Mouse (Mus musculus): ENCODE data around the gene Doc2a. TPM values are rescaled to one million over a fixed set of nuclear protein-coding genes. Genes with fewer than 3 reads are reported as not detected.

Doc2a gene
- polyA plus RNA-seq, 1 experiment from 2014 or later = 4.1 TPM

DNA sequence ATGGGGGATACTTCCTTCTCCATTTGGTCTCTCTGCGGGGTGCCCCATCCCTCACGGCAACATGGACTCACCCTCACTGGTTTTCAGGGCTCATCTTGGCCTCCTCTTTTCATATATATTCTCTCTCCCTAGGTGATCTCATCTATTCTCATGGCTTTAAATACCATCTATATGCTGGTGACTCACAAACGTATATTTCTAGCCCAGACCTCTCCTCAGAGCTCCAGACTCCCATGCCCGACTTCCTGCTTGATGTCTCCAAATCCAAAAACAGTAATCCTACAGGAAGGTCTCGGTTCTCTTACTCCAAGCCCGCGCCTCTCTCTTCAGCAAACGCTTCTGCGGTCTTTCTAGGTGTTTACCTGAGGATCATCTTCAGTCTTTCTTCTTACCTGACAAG lies 3.9 kb upstream of the Doc2a start:
- WGBS = 88% methylated on average over 9 of the region's 9 CpGs
- no peaks in the 10 kb centered on the region for H3K36me3 ChIP-seq (ENCODE audit: control insufficient read depth, insufficient read depth, low read length)

DNA sequence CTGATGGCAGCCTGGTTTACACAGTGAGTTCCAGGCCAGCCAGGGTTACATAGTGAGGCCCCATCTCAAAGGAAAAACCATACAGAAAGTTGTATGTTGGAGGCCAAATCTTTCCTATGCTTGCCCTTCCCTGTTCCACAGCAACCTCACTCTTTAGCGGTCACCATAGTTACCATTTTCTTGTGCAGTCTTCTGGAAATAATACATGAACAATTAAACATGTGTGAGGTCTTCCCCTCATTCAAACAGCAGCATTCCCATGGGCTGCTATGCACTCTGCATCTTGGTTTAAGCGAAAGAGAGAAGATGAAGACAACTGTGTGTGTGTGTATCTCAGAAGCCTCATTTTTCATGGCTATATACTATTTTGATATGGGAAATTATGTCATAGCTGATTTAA lies 1.7 kb upstream of the Doc2a start:
- Histone ChIP-seq H3K36me3 (ENCODE audit: control insufficient read depth, insufficient read depth, low read length) (no peaks in the 10 kb centered on the region), H3K27me3 (ENCODE audit: control insufficient read depth, insufficient read depth, low read length) (peaks cover 17% of the 10 kb centered on the region), H3K27ac (ENCODE audit: low read depth, low read length) (no peak overlapping the region), H3K4me1 (ENCODE audit: control insufficient read depth, insufficient read depth, low read length) (peaks cover 12% of the 10 kb centered on the region), H3K4me3 (ENCODE audit: low read depth, low read length) (no peak overlapping the region), H3K9me3 (ENCODE audit: control insufficient read depth, low read length) (no peaks in the 10 kb centered on the region), H3K9ac (ENCODE audit: low read length) (no peak overlapping the region), H3K4me2 (no peak overlapping the region)
- no peak for DNase-seq (ENCODE audit: low spot score, missing footprints)
- ATAC-seq (ENCODE audit: low FRiP score) = no peak
- 82% methylated on average over 2 of the region's 2 CpGs for WGBS

More for the DNA sequence above, 3.9 kb upstream of the Doc2a start:
- peaks cover 6% of the 10 kb centered on the region for H3K4me1 ChIP-seq (ENCODE audit: control insufficient read depth, insufficient read depth, low read length)
- H3K4me3 ChIP-seq (ENCODE audit: low read depth, low read length) = no peak overlapping the region
- H3K27me3 ChIP-seq (ENCODE audit: control insufficient read depth, insufficient read depth, low read length) = peaks cover 3% of the 10 kb centered on the region
- DNase-seq (ENCODE audit: low spot score, missing footprints) (no peak), ATAC-seq (ENCODE audit: low FRiP score) (no peak)
- no peak overlapping the region for H3K9ac ChIP-seq (ENCODE audit: low read length)
- H3K27ac ChIP-seq (ENCODE audit: low read depth, low read length) = no peak overlapping the region
- H3K4me2 ChIP-seq = no peak overlapping the region
- no peaks in the 10 kb centered on the region for H3K9me3 ChIP-seq (ENCODE audit: control insufficient read depth, low read length)

DNA sequence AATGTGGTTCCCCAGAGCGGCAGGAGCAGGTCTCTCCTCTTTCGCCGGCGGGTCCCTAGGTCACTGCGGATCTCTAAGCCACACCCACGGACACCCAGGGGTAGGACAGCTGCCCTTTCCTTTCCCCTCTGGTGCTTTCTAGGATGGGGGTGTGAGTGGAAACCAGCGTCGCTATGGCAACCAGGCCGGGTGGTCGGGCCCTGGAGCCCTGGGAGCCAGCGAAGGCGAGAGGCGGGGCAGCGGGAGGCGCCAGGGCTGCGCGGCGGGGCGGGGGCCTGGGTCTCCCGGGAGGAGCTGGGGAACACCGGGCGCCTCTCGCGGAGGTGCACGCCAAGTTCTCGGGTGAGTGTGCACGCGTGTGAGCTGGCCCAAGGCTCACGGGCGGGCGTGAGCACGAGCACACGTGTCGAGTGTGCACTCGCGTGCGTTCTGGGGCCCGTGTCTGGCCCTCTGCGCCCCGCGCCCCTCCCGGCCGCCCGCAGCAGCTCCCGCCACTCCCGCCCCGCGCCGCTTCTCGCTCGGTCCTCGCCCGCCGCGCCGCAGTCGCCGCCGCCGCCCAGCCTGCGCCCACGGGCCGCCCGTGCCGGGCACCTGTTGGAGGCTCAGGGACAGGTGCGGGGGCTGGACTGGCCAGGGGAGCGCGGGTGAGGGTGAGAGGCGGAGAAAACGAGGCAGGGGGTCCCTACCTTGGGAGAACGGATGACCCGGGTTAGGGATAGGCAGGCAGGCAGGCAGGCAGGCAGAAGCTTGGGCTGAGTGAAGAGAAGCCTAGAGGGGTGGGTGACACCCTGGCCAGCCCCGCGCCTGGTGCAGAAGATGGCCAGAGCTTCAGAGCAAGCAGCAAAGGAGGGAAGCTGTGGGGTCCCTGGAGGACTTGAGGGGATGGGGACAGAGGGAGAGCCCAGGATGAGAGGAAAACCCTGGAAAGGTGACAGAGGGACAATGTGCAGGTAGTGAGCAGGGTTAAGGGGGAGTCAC lies 494 bp downstream of the Doc2a start:
- peak overlapping the region; percentile 100 for H3K4me2 ChIP-seq
- H3K9me3 ChIP-seq (ENCODE audit: control insufficient read depth, low read length) = no peaks in the 10 kb centered on the region
- DNase-seq (ENCODE audit: low spot score, missing footprints) (peak; percentile 94), ATAC-seq (ENCODE audit: low FRiP score) (peak; percentile 72)
- peak overlapping the region; percentile 80 for H3K9ac ChIP-seq (ENCODE audit: low read length)
- H3K36me3 ChIP-seq (ENCODE audit: control insufficient read depth, insufficient read depth, low read length) = peaks cover 4% of the 10 kb centered on the region; the same call in 1 of the 2 replicates
- WGBS = under 1% methylated on average over 70 of the region's 74 CpGs
- peaks cover 17% of the 10 kb centered on the region for H3K27me3 ChIP-seq (ENCODE audit: control insufficient read depth, insufficient read depth, low read length)
- peak overlapping the region; percentile 56 for H3K4me3 ChIP-seq (ENCODE audit: low read depth, low read length)
- peaks cover 20% of the 10 kb centered on the region for H3K4me1 ChIP-seq (ENCODE audit: control insufficient read depth, insufficient read depth, low read length)
- no peak overlapping the region for H3K27ac ChIP-seq (ENCODE audit: low read depth, low read length)

DNA sequence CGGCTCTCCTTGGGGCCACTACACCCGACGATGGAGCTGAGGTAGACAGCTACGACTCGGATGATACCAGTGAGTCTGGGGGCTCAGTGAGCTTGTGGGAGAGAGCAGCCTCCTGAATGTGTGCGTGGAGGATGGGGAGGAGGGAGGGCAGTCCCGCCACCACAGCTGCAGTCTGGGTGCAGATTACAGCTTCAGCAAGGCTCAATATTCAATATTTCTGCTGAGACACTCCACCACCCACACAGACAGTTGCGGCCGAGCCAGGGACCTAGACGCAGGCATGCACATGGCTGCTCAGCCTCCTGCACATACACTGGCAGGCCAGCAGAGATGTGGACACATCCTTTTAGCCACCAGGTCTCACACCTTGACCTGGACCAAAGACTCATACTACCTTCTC lies 1.6 kb downstream of the Doc2a start:
- Histone ChIP-seq H3K36me3 (ENCODE audit: control insufficient read depth, insufficient read depth, low read length) (peaks cover 12% of the 10 kb centered on the region; the same call in 1 of the 2 replicates), H3K9ac (ENCODE audit: low read length) (peak overlapping the region; percentile 80), H3K4me2 (peak overlapping the region; percentile 100), H3K4me3 (ENCODE audit: low read depth, low read length) (peak overlapping the region; percentile 56), H3K9me3 (ENCODE audit: control insufficient read depth, low read length) (no peaks in the 10 kb centered on the region), H3K27ac (ENCODE audit: low read depth, low read length) (no peak overlapping the region), H3K4me1 (ENCODE audit: control insufficient read depth, insufficient read depth, low read length) (peaks cover 22% of the 10 kb centered on the region), H3K27me3 (ENCODE audit: control insufficient read depth, insufficient read depth, low read length) (peaks cover 17% of the 10 kb centered on the region)
- WGBS = 28% methylated on average over 10 of the region's 10 CpGs
- peak; percentile 12; the same call in 1 of the 2 replicates for ATAC-seq (ENCODE audit: low FRiP score)
- no peak for DNase-seq (ENCODE audit: low spot score, missing footprints)

DNA sequence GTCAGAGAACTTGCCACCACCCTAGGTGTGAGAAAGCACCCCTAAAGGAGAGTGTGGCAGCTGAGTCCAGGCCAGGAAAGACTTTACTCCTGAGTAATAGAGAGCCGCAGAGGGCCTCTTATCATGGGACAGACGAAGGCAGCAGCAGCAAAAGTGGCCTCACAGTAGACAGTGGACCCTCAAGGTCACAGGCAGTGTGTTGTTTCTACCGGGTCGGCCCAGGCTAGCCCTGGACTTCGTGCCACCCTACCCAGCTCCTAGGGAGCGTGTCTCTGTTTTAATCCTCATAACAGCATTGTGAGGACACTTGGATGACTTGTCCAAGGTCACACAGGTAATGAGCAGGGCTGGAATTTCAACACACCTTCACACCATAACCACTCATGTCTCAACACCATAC lies 2.9 kb downstream of the Doc2a start:
- no peaks in the 10 kb centered on the region for H3K9me3 ChIP-seq (ENCODE audit: control insufficient read depth, low read length)
- H3K4me3 ChIP-seq (ENCODE audit: low read depth, low read length) = no peak overlapping the region
- peaks cover 22% of the 10 kb centered on the region for H3K4me1 ChIP-seq (ENCODE audit: control insufficient read depth, insufficient read depth, low read length)
- DNase-seq (ENCODE audit: low spot score, missing footprints) (no peak), ATAC-seq (ENCODE audit: low FRiP score) (no peak)
- WGBS = 90% methylated on average over 6 of the region's 6 CpGs
- H3K27me3 ChIP-seq (ENCODE audit: control insufficient read depth, insufficient read depth, low read length) = peaks cover 17% of the 10 kb centered on the region
- no peak overlapping the region for H3K9ac ChIP-seq (ENCODE audit: low read length)
- no peak overlapping the region for H3K27ac ChIP-seq (ENCODE audit: low read depth, low read length)
- H3K36me3 ChIP-seq (ENCODE audit: control insufficient read depth, insufficient read depth, low read length) = peaks cover 13% of the 10 kb centered on the region; the same call in 1 of the 2 replicates
- no peak overlapping the region for H3K4me2 ChIP-seq

DNA sequence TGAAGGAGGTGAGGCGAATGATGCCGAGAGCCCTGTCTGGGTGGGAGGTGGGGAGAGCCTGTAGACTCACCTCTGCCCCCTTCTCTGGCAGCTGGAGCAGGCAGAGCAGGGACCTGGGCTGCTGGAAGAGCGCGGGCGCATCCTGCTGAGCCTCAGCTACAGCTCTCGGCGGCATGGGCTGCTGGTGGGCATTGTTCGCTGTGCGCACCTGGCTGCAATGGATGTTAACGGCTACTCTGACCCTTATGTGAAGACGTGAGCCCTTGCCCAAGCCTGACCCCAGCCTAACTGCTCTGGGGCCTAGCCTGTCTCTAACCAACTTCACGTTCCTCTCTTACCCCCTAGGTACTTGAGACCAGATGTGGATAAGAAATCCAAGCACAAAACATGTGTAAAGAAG lies 4.0 kb downstream of the Doc2a start:
- no peak overlapping the region for H3K27ac ChIP-seq (ENCODE audit: low read depth, low read length)
- ATAC-seq (ENCODE audit: low FRiP score) (no peak), DNase-seq (ENCODE audit: low spot score, missing footprints) (no peak)
- no peak overlapping the region for H3K4me2 ChIP-seq
- H3K9ac ChIP-seq (ENCODE audit: low read length) = 0 out of 2 replicates have a peak overlapping the region, but pooled peaks have one; percentile 28
- H3K4me1 ChIP-seq (ENCODE audit: control insufficient read depth, insufficient read depth, low read length) = peaks cover 22% of the 10 kb centered on the region
- no peaks in the 10 kb centered on the region for H3K9me3 ChIP-seq (ENCODE audit: control insufficient read depth, low read length)
- peaks cover 17% of the 10 kb centered on the region for H3K27me3 ChIP-seq (ENCODE audit: control insufficient read depth, insufficient read depth, low read length)
- peaks cover 19% of the 10 kb centered on the region; the same call in 1 of the 2 replicates for H3K36me3 ChIP-seq (ENCODE audit: control insufficient read depth, insufficient read depth, low read length)
- no peak overlapping the region for H3K4me3 ChIP-seq (ENCODE audit: low read depth, low read length)
- WGBS = 36% methylated on average over 12 of the region's 12 CpGs

DNA sequence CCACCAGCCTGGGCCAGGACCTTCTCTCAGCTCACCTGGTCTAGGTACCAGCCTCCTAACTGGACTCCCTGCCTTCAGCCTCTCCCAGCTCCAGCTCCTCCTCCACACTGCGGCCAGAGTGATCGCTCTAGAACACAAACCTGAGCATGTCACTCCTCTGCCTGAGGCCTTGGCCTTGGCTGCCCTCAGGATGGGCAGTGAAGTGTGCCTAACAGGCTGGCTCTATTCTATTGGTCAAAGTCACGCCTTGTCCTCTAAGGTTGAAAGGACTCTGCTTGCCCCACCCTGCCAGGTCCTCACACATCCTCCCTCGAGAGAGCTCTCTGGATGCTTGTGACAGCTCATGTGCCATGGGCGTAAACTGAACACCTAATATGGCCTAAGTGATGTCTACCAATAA lies 6.2 kb downstream of the Doc2a start:
- Histone ChIP-seq H3K9ac (ENCODE audit: low read length) (no peak overlapping the region), H3K9me3 (ENCODE audit: control insufficient read depth, low read length) (no peaks in the 10 kb centered on the region), H3K27me3 (ENCODE audit: control insufficient read depth, insufficient read depth, low read length) (peaks cover 12% of the 10 kb centered on the region), H3K4me2 (no peak overlapping the region), H3K27ac (ENCODE audit: low read depth, low read length) (no peak overlapping the region), H3K4me3 (ENCODE audit: low read depth, low read length) (no peak overlapping the region), H3K36me3 (ENCODE audit: control insufficient read depth, insufficient read depth, low read length) (peaks cover 21% of the 10 kb centered on the region; the same call in 1 of the 2 replicates), H3K4me1 (ENCODE audit: control insufficient read depth, insufficient read depth, low read length) (peaks cover 14% of the 10 kb centered on the region)
- WGBS = 87% methylated on average over 5 of the region's 5 CpGs
- ATAC-seq (ENCODE audit: low FRiP score) (no peak), DNase-seq (ENCODE audit: low spot score, missing footprints) (no peak)

DNA sequence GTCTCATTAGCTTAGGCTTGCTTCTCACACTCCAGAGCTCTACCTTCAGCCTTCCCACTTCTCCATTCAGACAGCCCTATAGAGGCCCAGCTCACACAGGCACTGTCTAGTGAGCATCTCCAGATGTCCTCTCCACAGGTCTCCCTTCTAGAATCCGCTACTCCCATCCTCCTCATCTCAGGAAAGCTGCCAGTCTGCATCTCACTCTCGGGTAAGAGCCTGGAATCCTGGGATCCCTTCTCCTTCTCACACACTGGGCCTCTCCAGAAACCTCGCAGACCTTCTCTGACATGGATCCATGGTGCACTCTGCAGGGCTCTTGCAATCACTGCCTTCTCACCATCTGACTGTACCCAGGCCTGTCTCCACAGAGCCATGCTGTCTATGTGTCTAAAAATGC lies 8.4 kb downstream of the Doc2a start:
- H3K9ac ChIP-seq (ENCODE audit: low read length) = no peak overlapping the region
- DNase-seq (ENCODE audit: low spot score, missing footprints) (no peak), ATAC-seq (ENCODE audit: low FRiP score) (no peak)
- no peaks in the 10 kb centered on the region for H3K9me3 ChIP-seq (ENCODE audit: control insufficient read depth, low read length)
- 85% methylated on average over 3 of the region's 3 CpGs for WGBS
- H3K4me2 ChIP-seq = no peak overlapping the region
- no peak overlapping the region for H3K27ac ChIP-seq (ENCODE audit: low read depth, low read length)
- peaks cover 9% of the 10 kb centered on the region for H3K4me1 ChIP-seq (ENCODE audit: control insufficient read depth, insufficient read depth, low read length)
- no peaks in the 10 kb centered on the region; the same call in 1 of the 2 replicates for H3K27me3 ChIP-seq (ENCODE audit: control insufficient read depth, insufficient read depth, low read length)
- peaks cover 26% of the 10 kb centered on the region for H3K36me3 ChIP-seq (ENCODE audit: control insufficient read depth, insufficient read depth, low read length)
- H3K4me3 ChIP-seq (ENCODE audit: low read depth, low read length) = no peak overlapping the region

DNA sequence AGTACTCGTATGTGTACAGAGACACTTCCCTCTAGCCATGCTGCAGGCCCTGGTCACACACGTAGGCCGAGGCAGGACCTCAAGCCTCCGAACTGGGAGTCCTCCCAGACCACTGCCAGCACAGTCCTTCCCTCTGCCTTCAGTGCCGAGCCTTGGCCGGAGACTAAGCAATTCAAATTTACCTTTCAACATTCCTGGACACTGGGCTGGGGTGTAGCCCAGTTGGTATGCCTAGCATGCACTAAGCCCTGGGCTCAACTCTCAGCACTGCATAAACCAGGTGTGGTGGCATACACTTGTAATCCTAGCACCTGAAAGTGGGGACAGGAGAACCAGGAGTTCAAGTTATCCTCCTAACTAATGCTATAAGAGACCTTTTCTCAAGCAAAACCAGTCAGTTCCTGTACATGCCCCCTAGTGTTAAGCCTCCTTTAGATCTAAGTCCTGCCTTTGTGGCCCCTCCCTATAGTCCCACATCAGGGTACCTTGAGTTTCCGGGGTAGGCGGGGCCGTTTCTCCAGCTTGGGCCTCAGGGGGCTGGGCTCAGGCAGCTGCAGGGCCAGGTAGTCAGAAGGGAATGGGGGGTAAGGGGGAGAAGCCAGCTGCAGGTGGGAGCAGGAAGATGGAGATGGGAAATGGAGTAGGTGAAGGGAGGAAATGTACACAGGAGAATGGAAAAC lies 9.7 kb downstream of the Doc2a start:
- Histone ChIP-seq H3K9me3 (ENCODE audit: control insufficient read depth, low read length) (no peaks in the 10 kb centered on the region), H3K4me2 (no peak overlapping the region), H3K27me3 (ENCODE audit: control insufficient read depth, insufficient read depth, low read length) (no peaks in the 10 kb centered on the region; the same call in 1 of the 2 replicates), H3K4me3 (ENCODE audit: low read depth, low read length) (no peak overlapping the region), H3K9ac (ENCODE audit: low read length) (no peak overlapping the region), H3K36me3 (ENCODE audit: control insufficient read depth, insufficient read depth, low read length) (peaks cover 26% of the 10 kb centered on the region), H3K4me1 (ENCODE audit: control insufficient read depth, insufficient read depth, low read length) (peaks cover 10% of the 10 kb centered on the region), H3K27ac (ENCODE audit: low read depth, low read length) (no peak overlapping the region)
- WGBS = 74% methylated on average over 9 of the region's 9 CpGs
- ATAC-seq (ENCODE audit: low FRiP score) = no peak
- no peak for DNase-seq (ENCODE audit: low spot score, missing footprints)

Measured in midbrain, embryonic 11.5 days (tissue).